Mouse (Mus musculus) stomach, postnatal 0 days (tissue): ENCODE data around the gene Fntb.

Experiments used
- CTCF ChIP-seq: IDR thresholded peaks from 2 replicates; pipeline ENCODE4 v1.5.1; 2016; ENCODE audit warnings: antibody characterized with exemption, low read depth, mild to moderate bottlenecking, moderate library complexity
- EP300 ChIP-seq: optimal IDR thresholded peaks from 2 replicates; pipeline ENCODE3; 2016; ENCODE audit warnings: antibody characterized with exemption

- TF ChIP-seq EP300 (no peak), CTCF (no peak)
Measured at GRCm38 (mm10) chr12:76872767-76873316, 107.5 kb downstream of the Fntb start.
